Mouse (Mus musculus) heart, adult 2 months (tissue): ENCODE measurements around the gene Btnl2. TPM values are rescaled to one million over a fixed set of nuclear protein-coding genes. Genes with fewer than 3 reads are reported as not detected.

Experiments
- DNase-seq, 2 experiments: peaks; one replicate each; pipeline ENCODE4 v3.0.0; 2021
- H3K27ac ChIP-seq: fragments of 200-600 bp; 2 replicates; pipeline ENCODE4 v1.8.1; 2022
- H3K27me3 ChIP-seq: fragments of 200-500 bp; 2 replicates; pipeline ENCODE4 v1.6.1; 2012; ENCODE audit warnings: mild to moderate bottlenecking, low read length, inconsistent platforms, mixed read lengths; ENCODE audit not compliant: control insufficient read depth, insufficient read depth
- H3K36me3 ChIP-seq: fragments of 200-500 bp; 2 replicates; pipeline ENCODE4 v1.6.1; 2012; ENCODE audit warnings: low read length, inconsistent platforms; ENCODE audit not compliant: control insufficient read depth, insufficient read depth
- H3K4me1 ChIP-seq: fragments of 200-500 bp; 2 replicates; pipeline ENCODE4 v1.6.1; 2011; ENCODE audit warnings: low read length; ENCODE audit not compliant: control insufficient read depth, insufficient read depth
- H3K4me3 ChIP-seq: fragments of 200-600 bp; 2 replicates; pipeline ENCODE4 v1.8.1; 2022
- H3K79me2 ChIP-seq: fragments of 200-500 bp; replicated peaks from 2 replicates; pipeline ENCODE4 v1.6.1; 2012; ENCODE audit warnings: mild to moderate bottlenecking, inconsistent platforms, low read length, moderate library complexity, mixed read lengths; ENCODE audit not compliant: control insufficient read depth, insufficient read depth
- H3K9ac ChIP-seq: fragments of 200-500 bp; 2 replicates; pipeline ENCODE4 v1.6.1; 2012; ENCODE audit warnings: low read depth, mild to moderate bottlenecking, control low read depth, inconsistent platforms, low read length, mixed read lengths
- CTCF ChIP-seq: fragments of 200-600 bp; IDR thresholded peaks from 2 replicates; pipeline ENCODE4 v1.8.1; 2022; ENCODE audit warnings: antibody characterized with exemption, mild to moderate bottlenecking, moderate library complexity
- EP300 ChIP-seq: fragments of 200-500 bp; IDR thresholded peaks from 2 replicates; pipeline ENCODE4 v1.6.1; 2011; ENCODE audit warnings: low read depth, low read length, control low read depth; ENCODE audit not compliant: insufficient read depth
- POLR2A ChIP-seq: fragments of 200-500 bp; IDR thresholded peaks from 2 replicates; pipeline ENCODE4 v1.6.1; 2011; ENCODE audit warnings: mild to moderate bottlenecking, low read depth, low read length, control low read depth; ENCODE audit not compliant: insufficient read depth
- WGBS: fragments of 180-500 bp; shearing (Covaris S2); methylation state at CpG from one replicate; pipeline ENCODE4 v1.1.7; 2018; 5-methylcytosine and 5-hydroxymethylcytosine counted together
- intact Hi-C: fragments of 180-260 bp; cut with DNase I; formaldehyde crosslinking; loops from one replicate; pipeline ENCODE4 v1.15.1; 2025
- polyA plus RNA-seq: library from polyadenylated mRNA; depleted of rRNA; stranded (reverse); fragments of >200 nt; gene quantifications from 2 replicates; pipeline ENCODE4 v1.2.3, GENCODE M21; 2012
- total RNA-seq, 2 experiments: library from RNA; stranded (reverse); gene quantifications; 2 replicates each; pipeline ENCODE4 v1.2.3; 2021

Gene Btnl2
- total and polyA plus RNA-seq, 3 experiments, result 0.31 to 0.44 (median 0.41) TPM

- Histone ChIP-seq H3K36me3 (no peaks in the 10 kb centered on the region), H3K79me2 (no peaks in the 10 kb centered on the region), H3K9ac (no peak overlapping the region), H3K27ac (no peak overlapping the region), H3K27me3 (no peaks in the 10 kb centered on the region), H3K4me3 (no peak overlapping the region), H3K4me1 (no peaks in the 10 kb centered on the region; the same call in 1 of the 2 replicates)
- 45% methylated on average over 3 of the region's 3 CpGs for WGBS
- DNase-seq, result no peak
- TF ChIP-seq POLR2A, result no peak
- TF ChIP-seq CTCF, result no peak
- no peak for TF ChIP-seq EP300
- intact Hi-C loops, result loop anchor here (10.0 kb wide), 1 partner anchor 246 kb away; the partner anchor contains the start of gene H2-Oa
Measured at GRCm38 (mm10) chr17:34340619-34341402, 13.8 kb upstream of the Btnl2 start.

GRCm38 (mm10) chr17:34344882-34345281 lies 9.7 kb upstream of the Btnl2 start:
- no peaks in the 10 kb centered on the region for H3K27me3 ChIP-seq
- TF ChIP-seq CTCF, result no peak
- TF ChIP-seq EP300, result no peak
- no peak for TF ChIP-seq POLR2A
- DNase-seq, result no peak
- no peak overlapping the region for H3K4me3 ChIP-seq
- H3K79me2 ChIP-seq, result no peaks in the 10 kb centered on the region
- WGBS, result 85% methylated on average over 4 of the region's 4 CpGs
- H3K9ac ChIP-seq, result no peak overlapping the region
- H3K36me3 ChIP-seq, result no peaks in the 10 kb centered on the region
- no peak overlapping the region for H3K27ac ChIP-seq
- no peaks in the 10 kb centered on the region; the same call in 1 of the 2 replicates for H3K4me1 ChIP-seq
- intact Hi-C loops, result loop anchor here (10.0 kb wide), 1 partner anchor 250 kb away; the partner anchor contains the start of gene H2-Oa

DNA sequence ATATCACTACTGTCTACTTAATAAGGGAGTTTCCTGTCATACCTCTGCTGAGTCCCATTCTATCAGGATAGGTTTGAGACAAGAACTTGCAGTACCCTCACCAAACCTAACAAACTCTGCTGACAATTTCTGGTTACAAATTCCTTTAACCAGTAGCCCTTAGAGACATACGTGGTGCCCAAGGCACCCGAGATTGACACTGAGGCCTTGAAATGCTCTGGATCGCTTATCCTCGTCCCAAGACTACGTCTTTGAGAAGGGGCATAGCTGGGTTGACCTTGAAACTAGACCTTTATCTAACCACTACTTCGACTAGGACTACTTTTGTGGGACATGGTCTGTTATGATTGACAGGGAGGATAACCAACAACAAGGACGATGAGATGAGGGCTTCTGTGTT lies 9.1 kb upstream of the Btnl2 start:
- 81% methylated on average over 7 of the region's 7 CpGs for WGBS
- TF ChIP-seq POLR2A, result no peak
- no peak for TF ChIP-seq CTCF
- no peak for TF ChIP-seq EP300
- Histone ChIP-seq H3K27ac (no peak overlapping the region), H3K9ac (no peak overlapping the region), H3K4me3 (no peak overlapping the region), H3K4me1 (no peaks in the 10 kb centered on the region; the same call in 1 of the 2 replicates), H3K79me2 (no peaks in the 10 kb centered on the region), H3K27me3 (no peaks in the 10 kb centered on the region), H3K36me3 (no peaks in the 10 kb centered on the region)
- intact Hi-C loops, result loop anchor here (10.0 kb wide), 1 partner anchor 251 kb away; the partner anchor contains the start of gene H2-Oa
- DNase-seq, result no peak

GRCm38 (mm10) chr17:34346041-34346440 lies 8.6 kb upstream of the Btnl2 start:
- H3K36me3 ChIP-seq, result no peaks in the 10 kb centered on the region
- no peak overlapping the region for H3K27ac ChIP-seq
- DNase-seq, result no peak
- H3K9ac ChIP-seq, result no peak overlapping the region
- no peaks in the 10 kb centered on the region; the same call in 1 of the 2 replicates for H3K4me1 ChIP-seq
- intact Hi-C loops, result loop anchor here (10.0 kb wide), 1 partner anchor 251 kb away; the partner anchor contains the start of gene H2-Oa
- H3K4me3 ChIP-seq, result no peak overlapping the region
- H3K79me2 ChIP-seq, result no peaks in the 10 kb centered on the region
- no peaks in the 10 kb centered on the region for H3K27me3 ChIP-seq
- TF ChIP-seq CTCF, result no peak
- WGBS, result 41% methylated on average over 3 of the region's 3 CpGs

- H3K36me3 ChIP-seq, result no peaks in the 10 kb centered on the region
- no peak overlapping the region for H3K4me3 ChIP-seq
- intact Hi-C loops, result loop anchor here (2.0 to 10.0 kb wide), 2 partner anchors 177 to 253 kb away; partner anchors contain the start of gene H2-Oa
- no peak overlapping the region for H3K9ac ChIP-seq
- no peaks in the 10 kb centered on the region for H3K79me2 ChIP-seq
- no peaks in the 10 kb centered on the region for H3K27me3 ChIP-seq
- no peaks in the 10 kb centered on the region for H3K4me1 ChIP-seq
- WGBS, result 35% methylated on average over 6 of the region's 6 CpGs
- peak in 1 of 2 experiments; percentile 71 for DNase-seq
- H3K27ac ChIP-seq, result no peak overlapping the region
- TF ChIP-seq POLR2A, result no peak
- TF ChIP-seq EP300, result no peak
- no peak for TF ChIP-seq CTCF
Measured at GRCm38 (mm10) chr17:34347606-34348308, 6.9 kb upstream of the Btnl2 start.
